Mouse (Mus musculus) limb, embryonic 11.5 days (tissue): ENCODE measurements around the gene Tlk1. TPM values are rescaled to one million over a fixed set of nuclear protein-coding genes. Genes with fewer than 3 reads are reported as not detected.

Source experiments
- ATAC-seq: fragments of 200-750 bp; cut with Nextera tagmentation; 2 replicates; pipeline ENCODE4 v1.8.0; 2017; ENCODE audit warnings: low read depth; ENCODE audit not compliant: insufficient number of reproducible peaks, low FRiP score, low TSS enrichment
- DNase-seq: peaks from one replicate; pipeline ENCODE4 v3.0.0-alpha.2; 2015; ENCODE audit warnings: low spot score
- H3K27ac ChIP-seq: fragments of 300-500 bp; sonication (generic); replicated peaks from 2 replicates; pipeline ENCODE4 v1.5.1; 2014; ENCODE audit warnings: low read depth, mild to moderate bottlenecking, low read length
- H3K27me3 ChIP-seq: fragments of 300-500 bp; sonication (generic); 2 replicates; pipeline ENCODE4 v1.6.1; 2014; ENCODE audit warnings: mild to moderate bottlenecking, low read length, mixed read lengths; ENCODE audit not compliant: control insufficient read depth, insufficient read depth
- H3K36me3 ChIP-seq: fragments of 300-500 bp; sonication (generic); 2 replicates; pipeline ENCODE4 v1.6.1; 2014; ENCODE audit warnings: mild to moderate bottlenecking, low read length, moderate library complexity, mixed read lengths; ENCODE audit not compliant: control insufficient read depth, insufficient read depth
- H3K4me1 ChIP-seq: fragments of 300-500 bp; sonication (generic); 2 replicates; pipeline ENCODE4 v1.6.1; 2014; ENCODE audit warnings: low read length, mixed read lengths; ENCODE audit not compliant: control insufficient read depth, insufficient read depth
- H3K4me2 ChIP-seq: fragments of 300-500 bp; sonication (generic); 2 replicates; pipeline ENCODE4 v1.6.1; 2014; ENCODE audit warnings: low read depth, mild to moderate bottlenecking, moderate library complexity; ENCODE audit not compliant: severe bottlenecking
- H3K4me3 ChIP-seq: fragments of 300-500 bp; sonication (generic); 2 replicates; pipeline ENCODE4 v1.5.1; 2014; ENCODE audit warnings: low read depth, low read length
- H3K9ac ChIP-seq: fragments of 300-500 bp; sonication (generic); 2 replicates; pipeline ENCODE4 v1.6.1; 2014; ENCODE audit warnings: mild to moderate bottlenecking, low read length
- H3K9me3 ChIP-seq: fragments of 300-500 bp; sonication (generic); 2 replicates; pipeline ENCODE4 v1.6.1; 2016; ENCODE audit warnings: low read length; ENCODE audit not compliant: control insufficient read depth
- WGBS: fragments of 180-500 bp; shearing (Covaris S2); extraction: QIAGEN DNeasy Blood & Tissue Kit; methylation state at CpG from one replicate; pipeline ENCODE4 v1.1.7; 2014; 5-methylcytosine and 5-hydroxymethylcytosine counted together
- polyA plus RNA-seq: library from polyadenylated mRNA; unstranded; fragments of >200 nt; fragmentation: Nextera tagmentation; extraction: Ambion mirVana; gene quantifications from 2 replicates; pipeline ENCODE4 v1.2.1, GENCODE M21; 2014

Tlk1 gene
- polyA plus RNA-seq, result 40.4 and 41.7 TPM in 2 replicates

- H3K36me3 ChIP-seq, result no peaks in the 10 kb centered on the region
- peak within 1 kb of the TSS; percentile 89 for H3K4me3 ChIP-seq
- DNase-seq, result peak; percentile 86
- under 1% methylated on average over 59 of the region's 118 CpGs for WGBS
- peak within 1 kb of the TSS; percentile 59 for H3K4me2 ChIP-seq
- no peaks in the 10 kb centered on the region for H3K4me1 ChIP-seq
- peak within 1 kb of the TSS; percentile 100 for H3K27ac ChIP-seq
- H3K27me3 ChIP-seq, result no peaks in the 10 kb centered on the region
- H3K9me3 ChIP-seq, result no peaks in the 10 kb centered on the region
- H3K9ac ChIP-seq, result peak within 1 kb of the TSS; percentile 100
- ATAC-seq, result peak; percentile 87
Observed at GRCm38 (mm10) chr2:70825371-70826051, at the start of gene Tlk1. Gene Tlk1 (minus strand): TSS chr2:70825728.

- 87% methylated on average over 4 of the region's 4 CpGs for WGBS
- Histone ChIP-seq H3K4me1 (no peaks in the 10 kb centered on the region), H3K4me2 (no peak overlapping the region), H3K27ac (no peak overlapping the region), H3K9ac (no peak overlapping the region), H3K36me3 (no peaks in the 10 kb centered on the region), H3K4me3 (no peak overlapping the region), H3K9me3 (no peaks in the 10 kb centered on the region), H3K27me3 (no peaks in the 10 kb centered on the region)
- ATAC-seq, result no peak
- DNase-seq, result no peak
Observed at GRCm38 (mm10) chr2:70875129-70875528, 49.6 kb upstream of the Tlk1 start.

- H3K27me3 ChIP-seq, result no peaks in the 10 kb centered on the region
- WGBS, result 83% methylated on average over 5 of the region's 5 CpGs
- no peaks in the 10 kb centered on the region for H3K36me3 ChIP-seq
- no peak overlapping the region for H3K4me2 ChIP-seq
- ATAC-seq (no peak), DNase-seq (no peak)
- no peak overlapping the region for H3K9ac ChIP-seq
- no peak overlapping the region for H3K4me3 ChIP-seq
- H3K9me3 ChIP-seq, result no peaks in the 10 kb centered on the region
- H3K4me1 ChIP-seq, result no peaks in the 10 kb centered on the region
- H3K27ac ChIP-seq, result no peak overlapping the region
Observed at GRCm38 (mm10) chr2:70873168-70873567, 47.6 kb upstream of the Tlk1 start.

GRCm38 (mm10) chr2:70871466-70872022 lies 46.0 kb upstream of the Tlk1 start:
- Histone ChIP-seq H3K9me3 (no peaks in the 10 kb centered on the region), H3K4me1 (no peaks in the 10 kb centered on the region), H3K27ac (no peak overlapping the region), H3K36me3 (no peaks in the 10 kb centered on the region), H3K9ac (no peak overlapping the region), H3K27me3 (no peaks in the 10 kb centered on the region), H3K4me3 (no peak overlapping the region), H3K4me2 (no peak overlapping the region)
- ATAC-seq, result no peak
- DNase-seq, result no peak
- WGBS, result 62% methylated on average over 8 of the region's 8 CpGs

- Histone ChIP-seq H3K9me3 (no peaks in the 10 kb centered on the region), H3K4me3 (no peak overlapping the region), H3K27ac (no peak overlapping the region), H3K36me3 (no peaks in the 10 kb centered on the region), H3K4me2 (no peak overlapping the region), H3K27me3 (no peaks in the 10 kb centered on the region), H3K4me1 (no peaks in the 10 kb centered on the region), H3K9ac (no peak overlapping the region)
- ATAC-seq (no peak), DNase-seq (no peak)
- 77% methylated on average over 6 of the region's 6 CpGs for WGBS
Observed at GRCm38 (mm10) chr2:70870819-70871218, 45.3 kb upstream of the Tlk1 start.

GRCm38 (mm10) chr2:70869116-70869515 lies 43.6 kb upstream of the Tlk1 start:
- Histone ChIP-seq H3K27ac (no peak overlapping the region), H3K4me1 (no peaks in the 10 kb centered on the region), H3K4me3 (no peak overlapping the region), H3K9me3 (no peaks in the 10 kb centered on the region), H3K27me3 (no peaks in the 10 kb centered on the region), H3K4me2 (no peak overlapping the region), H3K36me3 (no peaks in the 10 kb centered on the region), H3K9ac (no peak overlapping the region)
- WGBS, result 95% methylated on average over 3 of the region's 3 CpGs
- ATAC-seq, result no peak
- DNase-seq, result no peak

- 88% methylated on average over 3 of the region's 3 CpGs for WGBS
- Histone ChIP-seq H3K4me1 (no peaks in the 10 kb centered on the region), H3K4me3 (no peak overlapping the region), H3K4me2 (no peak overlapping the region), H3K27me3 (no peaks in the 10 kb centered on the region), H3K9me3 (no peaks in the 10 kb centered on the region), H3K36me3 (no peaks in the 10 kb centered on the region), H3K9ac (no peak overlapping the region), H3K27ac (no peak overlapping the region)
- DNase-seq (no peak), ATAC-seq (no peak)
Observed at GRCm38 (mm10) chr2:70867231-70867630, 41.7 kb upstream of the Tlk1 start.

- Histone ChIP-seq H3K9ac (no peak overlapping the region), H3K4me2 (no peak overlapping the region), H3K9me3 (no peaks in the 10 kb centered on the region), H3K27ac (no peak overlapping the region), H3K36me3 (no peaks in the 10 kb centered on the region), H3K4me1 (no peaks in the 10 kb centered on the region), H3K27me3 (no peaks in the 10 kb centered on the region), H3K4me3 (no peak overlapping the region)
- ATAC-seq (no peak), DNase-seq (no peak)
- WGBS, result 89% methylated on average over 5 of the region's 5 CpGs
Observed at GRCm38 (mm10) chr2:70862881-70863280, 37.4 kb upstream of the Tlk1 start.
